In the genomic region with DNA sequence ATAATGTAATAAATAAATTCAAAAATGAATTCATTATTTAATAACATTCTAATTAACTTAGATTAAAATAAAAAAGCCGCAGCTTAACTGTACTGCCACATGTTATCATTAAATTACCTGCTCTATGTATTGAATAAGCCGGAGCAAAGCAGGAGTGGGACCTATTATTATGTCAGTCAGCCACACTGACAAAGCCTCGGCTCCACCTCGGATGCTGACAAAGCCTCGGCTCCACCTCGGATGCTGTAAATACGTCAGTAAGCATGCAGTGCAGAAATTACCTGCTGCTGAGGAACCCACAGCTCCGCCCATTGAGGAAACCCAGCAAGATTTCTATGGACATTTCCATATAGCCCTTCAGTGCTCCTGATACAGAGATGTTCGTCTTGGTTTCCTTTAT, we compare ENCODE assay signal across 18 mouse cellular contexts.
DNase-seq lines count a peak whose midpoint lies in the region; ATAC-seq lines count a peak whose summit lies in the region.
"Had no signal": no experiment of that assay in that cellular context is flagged by ENCODE, and none has a peak within 500 bp of the region (broad histone marks: within the 10 kb centered on the region; RNA-seq: fewer than 3 reads in every experiment).

No protein-coding gene starts in this region.

- no peaks in the 10 kb centered on the region for H3K27me3 ChIP-seq in hindbrain, embryonic 13.5 days
- H3K27me3 ChIP-seq in hindbrain, embryonic 11.5 days (ENCODE audit: control insufficient read depth, insufficient read depth, low read length), result no peaks in the 10 kb centered on the region
- no peaks in the 10 kb centered on the region for H3K27me3 ChIP-seq in forebrain, embryonic 16.5 days (replicated peaks; ENCODE audit: control insufficient read depth, insufficient read depth, low read length)
- H3K27me3 ChIP-seq in hindbrain, embryonic 15.5 days, result no peaks in the 10 kb centered on the region
- H3K27me3 ChIP-seq in neural tube, embryonic 13.5 days, result no peaks in the 10 kb centered on the region
- H3K27me3 ChIP-seq: embryonic facial prominence, embryonic 15.5 days; limb, embryonic 13.5 days; liver, embryonic 12.5 days had no signal

- peaks cover 16% of the 10 kb centered on the region for H3K4me1 ChIP-seq in hindbrain, embryonic 13.5 days (replicated peaks)
- no peaks in the 10 kb centered on the region for H3K4me1 ChIP-seq in hindbrain, embryonic 11.5 days (replicated peaks; ENCODE audit: control insufficient read depth, insufficient read depth, low read length)
- no peaks in the 10 kb centered on the region; the same call in 1 of the 2 replicates for H3K4me1 ChIP-seq in forebrain, embryonic 16.5 days (replicated peaks; ENCODE audit: control insufficient read depth, insufficient read depth, low read length)
- H3K4me1 ChIP-seq in hindbrain, embryonic 15.5 days (replicated peaks), result peaks cover 19% of the 10 kb centered on the region
- peaks cover 30% of the 10 kb centered on the region for H3K4me1 ChIP-seq in neural tube, embryonic 13.5 days (replicated peaks)
- H3K4me1 ChIP-seq: embryonic facial prominence, embryonic 15.5 days had no signal

- ATAC-seq in hindbrain, embryonic 13.5 days (ENCODE audit: low FRiP score), result peak; percentile 77; the same call in 1 of the 2 replicates
- ATAC-seq in hindbrain, embryonic 11.5 days (ENCODE audit: low FRiP score), result no peak
- peak; percentile 57 for ATAC-seq in forebrain, embryonic 16.5 days
- peak; percentile 71; the same call in 1 of the 2 replicates for ATAC-seq in hindbrain, embryonic 15.5 days (ENCODE audit: low FRiP score, low read depth)
- peak; percentile 51; the same call in 1 of the 2 replicates for ATAC-seq in neural tube, embryonic 13.5 days (ENCODE audit: low read depth)
- ATAC-seq: liver, embryonic 12.5 days had no signal

- DNase-seq in hindbrain, embryonic 11.5 days (ENCODE audit: low spot score), result no peak
- no peak for DNase-seq in left cerebral cortex, adult 11 months (ENCODE audit: low spot score)
- DNase-seq in cerebellum, adult 11 months, result no peak
- DNase-seq: adrenal gland, postnatal 14 days; cerebellum, adult 9-11 months; gastrocnemius, postnatal 36 days; heart, postnatal 36 days; kidney, adult 8-10 months; kidney, postnatal 10 days; lung, adult 18-20 months; lung, postnatal 14 days had no signal

- H3K27ac ChIP-seq in hindbrain, embryonic 13.5 days, result peak overlapping the region; percentile 67
- H3K27ac ChIP-seq in hindbrain, embryonic 11.5 days (ENCODE audit: low read depth, low read length), result no peak overlapping the region
- H3K27ac ChIP-seq in forebrain, embryonic 16.5 days (ENCODE audit: low read length), result no peak overlapping the region
- no peak overlapping the region for H3K27ac ChIP-seq in hindbrain, embryonic 15.5 days (replicated peaks)
- H3K27ac ChIP-seq in neural tube, embryonic 13.5 days (replicated peaks), result peak overlapping the region; percentile 49
- H3K27ac ChIP-seq: embryonic facial prominence, embryonic 15.5 days; limb, embryonic 13.5 days; liver, embryonic 12.5 days had no signal

- H3K4me2 ChIP-seq in hindbrain, embryonic 13.5 days, result no peak overlapping the region
- H3K4me2 ChIP-seq in hindbrain, embryonic 11.5 days (replicated peaks; ENCODE audit: low read depth, low read length), result no peak overlapping the region
- no peak overlapping the region for H3K4me2 ChIP-seq in forebrain, embryonic 16.5 days (ENCODE audit: low read length)
- H3K4me2 ChIP-seq in hindbrain, embryonic 15.5 days, result no peak overlapping the region
- no peak overlapping the region for H3K4me2 ChIP-seq in neural tube, embryonic 13.5 days
- H3K4me2 ChIP-seq: embryonic facial prominence, embryonic 15.5 days; limb, embryonic 13.5 days; liver, embryonic 12.5 days had no signal

- no peak overlapping the region; the same call in 1 of the 2 replicates for H3K9ac ChIP-seq in hindbrain, embryonic 13.5 days
- H3K9ac ChIP-seq in hindbrain, embryonic 11.5 days (ENCODE audit: low read depth, low read length), result no peak overlapping the region
- H3K9ac ChIP-seq in forebrain, embryonic 16.5 days (replicated peaks; ENCODE audit: low read depth, low read length), result no peak overlapping the region
- H3K9ac ChIP-seq in hindbrain, embryonic 15.5 days, result no peak overlapping the region
- H3K9ac ChIP-seq in neural tube, embryonic 13.5 days, result no peak overlapping the region
- H3K9ac ChIP-seq: embryonic facial prominence, embryonic 15.5 days; limb, embryonic 13.5 days; liver, embryonic 12.5 days had no signal

- no peak overlapping the region for H3K4me3 ChIP-seq in hindbrain, embryonic 13.5 days
- H3K4me3 ChIP-seq in hindbrain, embryonic 11.5 days (ENCODE audit: low read depth, low read length), result no peak overlapping the region
- no peak overlapping the region for H3K4me3 ChIP-seq in forebrain, embryonic 16.5 days (replicated peaks; ENCODE audit: low read length)
- H3K4me3 ChIP-seq in hindbrain, embryonic 15.5 days, result no peak overlapping the region
- H3K4me3 ChIP-seq in neural tube, embryonic 13.5 days, result no peak overlapping the region
- H3K4me3 ChIP-seq: embryonic facial prominence, embryonic 15.5 days; limb, embryonic 13.5 days; liver, embryonic 12.5 days had no signal

- WGBS in hindbrain, embryonic 13.5 days, result 55% methylated on average over 9 of the region's 9 CpGs
- WGBS in hindbrain, embryonic 11.5 days, result 83% methylated on average over 9 of the region's 9 CpGs
- 46% methylated on average over 9 of the region's 9 CpGs for WGBS in forebrain, embryonic 16.5 days
- WGBS in hindbrain, embryonic 15.5 days, result 51% methylated on average over 9 of the region's 9 CpGs
- WGBS in neural tube, embryonic 13.5 days, result 45% methylated on average over 9 of the region's 9 CpGs

- no peaks in the 10 kb centered on the region for H3K9me3 ChIP-seq in hindbrain, embryonic 13.5 days
- no peaks in the 10 kb centered on the region for H3K9me3 ChIP-seq in hindbrain, embryonic 11.5 days (ENCODE audit: control insufficient read depth, low read length)
- no peaks in the 10 kb centered on the region for H3K9me3 ChIP-seq in forebrain, embryonic 16.5 days (ENCODE audit: control insufficient read depth, low read length)
- H3K9me3 ChIP-seq in hindbrain, embryonic 15.5 days, result no peaks in the 10 kb centered on the region
- no peaks in the 10 kb centered on the region; the same call in 1 of the 2 replicates for H3K9me3 ChIP-seq in neural tube, embryonic 13.5 days
- H3K9me3 ChIP-seq: embryonic facial prominence, embryonic 15.5 days; limb, embryonic 13.5 days; liver, embryonic 12.5 days had no signal

- H3K36me3 ChIP-seq in hindbrain, embryonic 13.5 days, result no peaks in the 10 kb centered on the region
- no peaks in the 10 kb centered on the region for H3K36me3 ChIP-seq in hindbrain, embryonic 11.5 days (ENCODE audit: control insufficient read depth, insufficient read depth, low read length)
- H3K36me3 ChIP-seq in forebrain, embryonic 16.5 days (ENCODE audit: control insufficient read depth, insufficient read depth), result no peaks in the 10 kb centered on the region
- no peaks in the 10 kb centered on the region for H3K36me3 ChIP-seq in hindbrain, embryonic 15.5 days
- no peaks in the 10 kb centered on the region for H3K36me3 ChIP-seq in neural tube, embryonic 13.5 days
- H3K36me3 ChIP-seq: embryonic facial prominence, embryonic 15.5 days; limb, embryonic 13.5 days; liver, embryonic 12.5 days had no signal

Comparison
In these comparisons a context has a peak if more than half of its experiments do, and no peak if none do; other contexts are left out.
1. H3K27ac ChIP-seq: peak in hindbrain, embryonic 13.5 days (single experiment) and neural tube, embryonic 13.5 days (single experiment); none in hindbrain, embryonic 11.5 days (single experiment), forebrain, embryonic 16.5 days (single experiment) and hindbrain, embryonic 15.5 days (single experiment).